Mouse (Mus musculus) kidney, adult 9 months (tissue): ENCODE measurements around the gene Dhps.
A peak's percentile ranks its signal among the peaks of the same experiment; 100 is the strongest.
"Not testable (repeated sequence)": the region's sequence is repeated elsewhere in the genome, so short reads cannot be mapped to it uniquely, and the experiment has no call there.

Experiments
- DNase-seq: peaks from one replicate; pipeline ENCODE4 v3.0.0; 2022

Dhps gene

GRCm38 (mm10) chr8:85065213-85065612, 6.3 kb upstream of the Dhps start:
- DNase-seq = peak; percentile 96

- DNase-seq = no peak
Measured at GRCm38 (mm10) chr8:85067155-85067554, 4.4 kb upstream of the Dhps start.

- DNase-seq = no peak
Measured at GRCm38 (mm10) chr8:85067982-85068381, 3.6 kb upstream of the Dhps start, which contains the start of gene Gm5741. Gene Gm5741 (minus strand): TSS chr8:85067982.

GRCm38 (mm10) chr8:85071041-85071440, 516 bp upstream of the Dhps start:
- DNase-seq = peak; percentile 81

GRCm38 (mm10) chr8:85072364-85072929, 890 bp downstream of the Dhps start:
- no peak for DNase-seq

GRCm38 (mm10) chr8:85073041-85073612, 1.6 kb downstream of the Dhps start:
- no peak for DNase-seq

GRCm38 (mm10) chr8:85074167-85074566, 2.6 kb downstream of the Dhps start:
- DNase-seq = no peak

GRCm38 (mm10) chr8:85074617-85075016, 3.1 kb downstream of the Dhps start:
- no peak for DNase-seq

- peak; percentile 68 for DNase-seq
Measured at GRCm38 (mm10) chr8:85076001-85076400, 4.4 kb downstream of the Dhps start.

- peak; percentile 86 for DNase-seq
Measured at GRCm38 (mm10) chr8:85076993-85077392, 5.4 kb downstream of the Dhps start.

- DNase-seq = no peak
Measured at GRCm38 (mm10) chr8:85080214-85080531, 8.6 kb downstream of the Dhps start.

GRCm38 (mm10) chr8:85080532-85081215, 9.1 kb downstream of the Dhps start, which contains the start of gene Wdr83os:
Gene Wdr83os (plus strand): TSS chr8:85080740.
- peak; percentile 72 for DNase-seq

- no peak for DNase-seq
Measured at GRCm38 (mm10) chr8:85081216-85081555, 9.6 kb downstream of the Dhps start, which contains the start of gene Wdr83. Gene Wdr83 (minus strand): TSS chr8:85081306.

GRCm38 (mm10) chr8:85082169-85082568, 10.6 kb downstream of the Dhps start:
- DNase-seq = not testable (repeated sequence)

GRCm38 (mm10) chr8:85083108-85083813, 11.7 kb downstream of the Dhps start, which contains the start of gene Man2b1:
Gene Man2b1 (plus strand): TSS chr8:85083270.
- peak; percentile 97 for DNase-seq

GRCm38 (mm10) chr8:85084633-85085032, 13.1 kb downstream of the Dhps start:
- no peak for DNase-seq

- no peak for DNase-seq
Measured at GRCm38 (mm10) chr8:85086238-85086637, 14.7 kb downstream of the Dhps start.

GRCm38 (mm10) chr8:85088771-85089170, 17.2 kb downstream of the Dhps start:
- no peak for DNase-seq

- DNase-seq = no peak
Measured at GRCm38 (mm10) chr8:85090856-85091255, 19.3 kb downstream of the Dhps start.

GRCm38 (mm10) chr8:85091526-85092090, 20.1 kb downstream of the Dhps start:
- no peak for DNase-seq

- no peak for DNase-seq
Measured at GRCm38 (mm10) chr8:85095051-85095450, 23.5 kb downstream of the Dhps start.

- DNase-seq = no peak
Measured at GRCm38 (mm10) chr8:85095566-85095965, 24.0 kb downstream of the Dhps start.

GRCm38 (mm10) chr8:85096196-85096595, 24.6 kb downstream of the Dhps start:
- DNase-seq = no peak
